Mouse (Mus musculus): ENCODE data around the gene Tex101.
"Not testable (repeated sequence)": the region's sequence is repeated elsewhere in the genome, so short reads cannot be mapped to it uniquely, and the experiment has no call there.

Gene Tex101

DNA sequence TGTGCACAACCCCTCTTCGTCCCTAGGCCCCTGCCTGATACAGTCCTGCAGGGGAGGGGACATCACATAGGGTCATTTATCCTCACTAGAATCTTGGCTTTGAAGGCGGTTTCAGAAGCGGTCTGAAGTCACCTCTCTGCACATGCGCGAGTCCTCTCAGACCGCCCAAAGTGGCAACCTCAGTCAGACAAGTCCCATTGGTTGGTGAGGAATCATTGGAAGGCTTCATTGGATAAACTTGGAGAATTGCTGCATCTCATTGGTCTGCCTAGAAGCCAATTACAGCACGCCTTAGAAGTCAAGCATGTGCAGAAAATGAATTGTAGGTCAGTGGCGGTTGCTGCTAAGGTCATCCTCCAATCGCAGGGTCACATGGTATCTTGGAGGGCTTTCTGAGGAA, at the start of gene Tex101:
TSS of gene Tex101 (minus strand) at position 101 of the 400 bp plus-strand sequence.
- DNase-seq (ENCODE audit: low read depth, low spot score), result no peak

DNA sequence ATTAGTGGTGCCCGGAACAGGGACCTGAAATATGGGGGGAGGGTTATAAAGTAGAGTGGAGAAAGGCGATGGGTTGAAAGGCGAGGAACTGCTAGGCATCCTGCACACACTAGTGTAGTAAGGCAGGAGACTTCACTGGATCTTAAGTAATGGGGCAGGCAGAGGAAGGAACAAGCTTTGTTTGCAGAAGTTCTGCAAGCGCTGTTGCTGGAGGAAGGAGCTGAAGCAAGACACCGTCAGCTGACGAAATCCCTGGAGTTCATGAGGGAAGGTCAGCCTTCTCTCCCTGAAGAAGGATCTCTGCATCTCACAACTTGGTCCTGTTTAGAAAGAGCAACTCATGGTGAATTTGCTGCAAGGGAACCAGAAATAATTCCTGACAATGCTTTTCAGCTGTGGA, 38.6 kb upstream of the Tex101 start:
- no peak for DNase-seq (ENCODE audit: low read depth, low spot score)

DNA sequence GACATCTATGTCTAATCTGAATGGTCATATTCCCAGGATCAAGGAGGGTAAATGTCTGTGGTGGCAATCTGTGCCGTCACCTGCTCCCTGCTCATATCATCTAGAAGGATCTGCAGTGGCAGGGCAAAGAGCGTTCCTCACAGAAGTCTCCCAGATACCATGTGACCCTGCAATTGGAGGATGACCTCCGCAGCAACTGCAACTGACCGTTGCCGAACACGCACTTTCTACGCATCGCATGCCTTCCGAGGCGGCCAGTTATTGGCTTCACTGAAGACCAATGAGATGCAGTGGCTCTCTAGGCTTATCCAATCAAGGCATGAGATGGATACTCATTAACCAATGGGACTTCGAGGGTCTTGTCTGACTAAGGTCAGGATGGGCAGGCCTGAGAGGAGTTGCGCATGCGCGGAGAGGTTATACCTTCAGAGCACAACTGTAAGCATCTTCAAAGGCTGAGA, 32.4 kb upstream of the Tex101 start, which contains the start of gene BC049730:
TSS of gene BC049730 (plus strand) at position 411 of the 461 bp plus-strand sequence.
- DNase-seq (ENCODE audit: low read depth, low spot score), result no peak

DNA sequence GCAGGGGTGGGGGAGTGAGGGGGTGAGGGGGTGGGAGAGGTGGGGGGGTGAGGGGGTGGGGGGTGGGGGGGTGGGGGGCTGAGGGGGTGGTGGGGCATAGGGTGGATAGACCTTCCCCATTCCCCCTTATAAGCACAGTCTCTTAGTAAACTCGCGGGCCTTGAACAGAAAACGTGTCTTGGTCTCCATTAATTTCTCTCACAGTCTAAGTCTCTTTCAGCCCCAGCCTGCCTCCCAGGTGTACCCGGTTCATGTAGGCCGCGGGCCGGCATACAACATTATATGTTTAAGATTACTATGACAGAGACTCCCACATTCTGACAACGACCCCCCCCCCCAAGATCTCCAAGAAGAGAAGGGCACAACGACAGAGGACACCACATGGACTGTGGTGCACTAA, 26.4 kb upstream of the Tex101 start:
- DNase-seq (ENCODE audit: low read depth, low spot score), result not testable (repeated sequence)

DNA sequence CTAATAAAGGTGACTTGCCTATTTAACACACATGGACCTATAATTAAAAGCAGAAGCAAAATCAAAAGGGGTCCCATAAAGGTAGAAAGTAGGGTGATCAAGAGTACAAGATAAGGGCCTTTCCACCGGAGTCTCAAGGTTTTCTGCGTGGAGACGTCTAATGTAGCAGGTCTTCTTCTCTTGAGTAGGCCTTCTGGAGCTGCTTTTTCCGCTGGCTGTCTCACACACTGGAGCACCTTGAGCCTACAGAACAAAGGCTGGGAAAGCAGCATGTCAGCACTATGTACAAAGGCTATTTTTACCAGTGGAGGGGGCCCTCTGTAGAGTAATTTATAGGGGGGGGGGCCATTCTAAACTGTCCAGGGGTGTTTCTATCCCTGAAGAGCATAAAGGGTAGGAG, 21.4 kb upstream of the Tex101 start:
- DNase-seq (ENCODE audit: low read depth, low spot score), result not testable (repeated sequence)

DNA sequence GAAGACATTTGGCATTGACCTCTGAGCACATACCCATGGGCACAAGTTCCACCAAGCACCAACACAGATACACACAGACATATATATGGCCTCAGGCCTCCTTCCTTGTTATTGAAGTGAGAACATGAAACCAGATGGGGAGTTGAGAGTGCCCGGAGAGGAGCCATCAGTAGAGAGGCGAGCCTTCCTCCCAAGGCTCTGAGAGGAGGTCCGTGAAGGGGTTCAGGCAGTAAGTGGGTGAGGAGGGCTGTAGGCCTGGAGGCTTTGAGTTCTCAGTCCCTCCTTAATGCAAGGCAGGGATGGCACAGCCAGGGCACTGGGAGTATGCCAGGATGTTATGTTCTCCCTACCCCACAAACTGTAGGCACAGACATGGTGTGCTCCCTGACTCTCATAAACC, 16.2 kb upstream of the Tex101 start:
- not testable (repeated sequence) for DNase-seq (ENCODE audit: low read depth, low spot score)

DNA sequence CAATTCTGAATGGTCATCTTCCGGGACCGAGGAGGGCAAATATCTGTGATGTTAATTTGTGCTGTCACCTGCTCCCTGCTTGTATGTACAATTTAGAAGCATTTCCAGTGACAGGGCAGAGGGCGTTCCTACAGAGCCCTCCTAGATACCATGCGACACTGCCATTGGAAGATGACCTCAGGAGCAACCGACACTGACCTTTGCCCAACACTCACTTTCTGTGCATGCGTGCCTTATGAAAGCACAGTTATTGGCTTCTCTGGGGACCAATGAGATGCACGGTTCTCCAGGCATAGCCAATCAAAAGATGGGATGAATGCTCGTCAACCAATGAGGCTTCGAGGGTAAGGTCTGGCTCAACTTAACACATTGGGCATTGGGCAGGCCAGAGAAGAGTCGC, 11.0 kb upstream of the Tex101 start:
- not testable (repeated sequence) for DNase-seq (ENCODE audit: low read depth, low spot score)

DNA sequence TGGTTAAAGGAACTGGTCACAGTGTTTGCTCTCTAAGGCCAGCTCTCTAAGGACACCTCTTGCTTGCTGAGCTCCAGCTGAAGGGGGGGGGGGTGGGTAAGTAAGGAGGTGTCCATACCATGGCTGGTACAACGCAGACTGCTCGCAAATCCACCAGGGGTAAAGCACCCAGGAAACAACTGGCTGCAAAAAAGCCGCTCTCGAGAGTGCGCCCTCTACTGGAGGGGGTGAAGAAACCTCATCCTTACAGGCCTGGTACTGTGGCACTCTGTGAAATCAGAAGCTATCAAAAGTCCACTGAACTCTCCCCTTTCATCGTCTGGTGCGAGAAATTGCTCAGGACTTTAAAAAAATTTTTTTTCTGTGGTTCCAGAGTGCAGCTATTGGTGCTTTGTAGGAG, 7.6 kb upstream of the Tex101 start:
- DNase-seq (ENCODE audit: low read depth, low spot score), result peak; percentile 43

DNA sequence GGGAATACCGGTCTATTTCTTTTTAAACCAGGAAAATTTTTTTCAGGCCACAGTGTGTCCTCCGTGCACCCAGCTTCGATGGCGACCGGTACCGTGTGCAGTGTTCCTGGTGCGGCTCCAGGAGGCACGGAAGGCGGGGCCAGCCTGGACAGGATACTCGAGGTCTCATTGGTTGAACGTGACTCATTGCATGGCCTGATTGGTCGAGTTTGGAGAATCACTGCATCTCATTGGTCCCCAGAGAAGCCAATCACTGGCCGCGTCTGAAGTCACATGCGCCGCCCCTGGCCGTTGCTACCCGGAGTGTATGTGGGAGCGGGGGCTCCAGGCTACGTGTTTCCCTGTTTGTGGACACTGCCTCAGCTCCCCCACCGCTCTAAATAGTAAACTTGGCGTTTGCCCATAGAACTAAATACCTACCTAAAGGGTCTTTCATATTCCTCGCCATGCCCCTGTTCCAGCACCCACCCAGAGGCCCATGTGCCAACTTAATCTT, 4.5 kb downstream of the Tex101 start:
- DNase-seq (ENCODE audit: low read depth, low spot score), result no peak

DNA sequence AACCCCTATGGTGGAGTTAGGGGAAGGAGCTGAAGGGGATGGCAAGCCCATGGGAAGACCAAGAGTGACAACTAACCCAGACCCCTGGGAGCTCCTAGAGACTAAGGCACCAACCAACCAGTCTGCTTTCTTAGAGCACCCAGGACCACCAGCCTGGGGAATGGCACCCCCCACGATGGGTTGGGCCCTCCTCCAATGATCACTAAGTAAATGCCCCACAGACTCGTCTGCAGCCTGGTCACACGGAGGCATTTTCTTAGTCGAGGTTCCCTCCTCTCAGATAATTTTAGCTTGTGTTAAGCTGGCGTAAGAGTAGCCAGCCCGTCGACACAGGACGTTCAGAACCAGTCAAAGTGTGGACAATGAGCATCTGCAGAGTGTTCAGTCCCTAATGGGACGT, 11.5 kb downstream of the Tex101 start:
- no peak for DNase-seq (ENCODE audit: low read depth, low spot score)

DNA sequence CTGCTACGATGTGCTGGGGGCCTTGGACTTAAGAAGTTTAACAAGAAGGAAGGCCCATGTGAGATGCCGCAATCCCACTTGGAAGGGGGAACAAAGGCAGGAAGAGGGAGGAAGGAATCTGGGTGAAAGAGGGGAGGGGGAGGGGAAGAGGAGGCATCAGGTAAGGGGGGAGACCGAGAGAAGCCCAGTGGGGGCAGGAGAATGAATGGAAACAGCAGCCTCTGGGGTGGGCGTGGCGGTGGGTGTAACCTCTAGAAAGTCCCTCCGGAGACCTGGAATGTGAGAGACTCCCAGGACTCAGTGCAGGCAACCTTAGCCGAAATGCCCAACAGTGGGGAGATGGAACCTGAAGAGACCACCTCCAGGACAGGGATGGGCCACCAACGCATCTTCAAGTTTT, 12.2 kb downstream of the Tex101 start:
- no peak for DNase-seq (ENCODE audit: low read depth, low spot score)

DNA sequence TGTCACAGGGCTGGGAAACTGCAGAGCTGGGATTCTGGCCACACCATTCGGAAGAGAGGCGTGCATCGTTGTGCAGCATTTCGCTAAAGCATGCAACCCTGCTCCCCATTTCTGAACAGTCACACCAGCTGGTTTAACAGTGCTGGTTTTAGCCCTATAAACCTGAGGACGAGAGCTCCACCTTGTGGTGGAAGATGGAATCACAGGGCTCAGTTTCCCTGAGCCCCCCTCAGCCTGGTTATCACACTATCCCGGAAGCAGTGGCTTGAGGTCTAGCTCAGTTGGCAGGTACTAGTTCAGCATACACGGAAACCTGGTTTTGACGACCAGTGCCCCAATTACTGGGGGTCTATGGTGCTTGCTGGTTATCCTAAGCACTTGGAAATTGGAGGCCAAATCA, 13.9 kb downstream of the Tex101 start:
- peak; percentile 86 for DNase-seq (ENCODE audit: low read depth, low spot score)

DNA sequence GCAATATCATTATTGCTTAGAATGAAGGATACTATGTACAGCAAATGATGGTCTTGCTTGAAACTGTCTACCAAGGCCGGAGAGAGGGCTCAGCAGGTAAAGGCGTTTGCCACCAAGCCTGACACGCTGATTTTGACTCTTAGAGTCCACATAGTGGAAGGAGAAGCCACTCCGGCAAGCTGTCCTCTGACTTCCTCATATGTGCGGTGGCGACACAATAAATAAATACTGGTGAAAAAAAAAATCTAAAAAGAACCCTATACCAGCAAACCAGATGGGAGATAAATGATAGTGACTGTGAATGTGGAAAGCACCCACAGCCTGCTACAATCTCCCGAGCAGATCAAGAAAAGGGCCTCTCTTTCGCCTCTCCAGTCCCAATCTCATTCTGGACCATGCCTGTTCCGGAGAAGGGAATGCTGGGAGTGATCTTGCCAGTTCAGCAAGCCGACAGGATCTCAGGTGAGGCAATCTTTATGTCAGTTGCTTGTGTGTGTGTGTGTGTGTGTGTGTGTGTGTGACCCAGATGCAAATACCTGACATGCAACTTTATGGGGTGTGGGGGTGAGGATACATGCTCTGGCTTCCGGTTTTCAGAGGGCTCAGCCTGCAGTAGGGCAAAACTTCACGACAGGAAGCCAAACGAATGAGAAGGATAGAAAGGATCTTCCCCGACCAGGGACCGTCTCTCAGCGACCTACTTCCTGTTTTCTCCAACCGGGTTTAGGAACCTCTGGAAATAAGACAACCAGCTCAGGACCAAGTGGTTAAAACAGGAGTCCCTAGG, 15.2 kb downstream of the Tex101 start:
- no peak for DNase-seq (ENCODE audit: low read depth, low spot score)

DNA sequence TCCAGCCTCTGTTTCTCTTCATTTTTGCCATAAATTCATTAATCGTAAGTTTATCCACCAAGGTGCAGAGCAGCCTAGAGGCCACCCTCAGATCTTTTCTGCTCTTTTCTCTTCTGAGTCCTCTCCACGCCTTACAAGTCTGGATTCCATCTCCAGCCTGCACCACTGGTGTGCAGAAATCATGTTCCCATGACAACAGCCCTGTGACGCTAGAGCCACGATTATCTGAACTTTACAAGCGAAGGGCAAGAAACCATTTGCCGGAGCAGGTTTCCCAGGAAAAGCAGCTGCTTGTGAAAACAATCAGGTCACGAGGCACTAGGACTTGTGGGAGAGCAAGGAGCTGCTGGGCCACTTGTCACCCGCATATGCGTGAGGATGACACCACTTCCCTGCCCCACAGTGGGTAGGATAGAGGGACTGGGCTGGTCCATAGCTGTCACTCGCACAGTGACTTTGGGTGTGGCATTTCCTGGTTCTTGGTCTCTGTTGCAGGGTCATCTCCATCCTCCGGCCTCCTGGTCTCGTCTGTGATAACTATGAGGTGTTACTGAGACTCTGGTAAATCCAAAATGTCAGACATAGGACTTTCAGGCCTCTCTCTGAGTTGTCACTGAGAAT, 16.6 kb downstream of the Tex101 start:
- no peak for DNase-seq (ENCODE audit: low read depth, low spot score)

DNA sequence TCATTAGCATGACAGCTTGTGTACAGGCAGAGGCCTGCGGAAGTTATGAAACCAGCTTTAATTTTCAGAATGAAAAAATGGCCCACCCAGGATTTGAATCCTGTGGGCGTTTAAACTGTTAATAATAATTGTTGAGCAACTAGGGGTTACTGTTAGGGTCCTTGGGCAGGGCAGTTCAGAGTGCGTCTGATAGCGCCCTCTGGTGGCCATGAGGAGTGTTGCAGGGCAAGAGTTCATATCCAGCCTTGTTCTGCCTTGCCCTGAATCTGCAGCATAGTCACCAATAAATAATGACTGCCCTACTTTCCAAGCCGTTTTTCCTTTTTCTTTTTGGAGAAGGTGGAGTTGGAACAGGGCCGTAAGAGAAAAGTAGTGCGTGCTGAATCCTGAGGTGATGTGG, 22.8 kb downstream of the Tex101 start:
- DNase-seq (ENCODE audit: low read depth, low spot score), result peak; percentile 74

DNA sequence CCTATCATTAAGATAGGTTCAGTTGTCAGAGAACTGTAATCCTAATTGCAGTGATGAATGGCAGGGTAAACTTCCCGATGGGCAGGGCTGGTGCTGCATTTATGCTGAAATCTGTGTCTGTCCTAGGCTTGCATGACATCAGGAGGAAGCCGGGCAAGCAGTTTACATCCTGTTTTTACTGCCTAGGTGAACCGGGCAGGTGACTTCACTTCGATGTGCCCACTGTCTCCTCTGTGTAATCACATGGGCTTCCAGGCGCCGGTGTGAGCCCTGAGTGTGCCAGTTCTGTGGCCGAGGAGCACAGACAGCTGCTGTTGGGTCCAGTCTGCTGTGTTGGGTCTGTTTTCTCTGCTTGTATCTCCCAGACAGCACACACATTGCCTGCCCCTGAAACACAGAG, 30.0 kb downstream of the Tex101 start:
- DNase-seq (ENCODE audit: low read depth, low spot score), result no peak

DNA sequence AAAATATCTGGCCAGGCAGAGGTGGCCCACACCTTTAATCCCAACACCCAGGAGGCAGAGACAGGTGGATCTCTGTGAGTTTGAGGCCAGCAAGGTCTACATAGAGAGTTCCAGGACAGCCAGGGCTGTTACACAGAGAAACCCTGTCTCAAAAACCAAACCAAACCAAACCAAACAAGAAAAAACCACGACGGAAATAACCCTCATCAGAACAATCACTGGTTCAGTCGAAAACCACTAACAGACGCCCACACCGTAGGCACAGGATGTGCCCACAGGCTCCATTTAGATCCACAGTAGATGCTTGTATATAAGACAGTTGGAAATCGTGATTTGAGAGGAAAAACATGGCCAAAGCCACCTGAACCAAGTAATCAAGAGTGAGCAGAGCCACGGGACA, 31.5 kb downstream of the Tex101 start:
- no peak for DNase-seq (ENCODE audit: low read depth, low spot score)

DNA sequence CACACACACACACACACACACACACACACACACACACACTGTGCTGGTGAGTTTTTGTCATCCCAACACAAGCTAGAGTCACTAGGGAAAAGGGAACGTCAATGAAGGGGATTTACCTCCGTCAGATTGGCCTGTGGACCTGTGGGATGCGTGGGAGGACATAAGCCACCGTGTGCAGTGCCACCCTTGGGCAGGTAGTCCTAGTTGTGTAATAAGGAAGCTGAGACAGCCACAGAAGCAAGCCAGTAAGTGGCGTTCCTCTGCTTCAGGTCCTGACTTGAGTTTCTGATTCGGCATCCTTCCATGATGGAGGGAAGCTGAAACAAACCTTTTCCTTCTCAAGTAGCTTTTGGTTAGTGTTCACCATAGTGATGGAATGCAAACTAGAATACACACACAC, 32.0 kb downstream of the Tex101 start:
- no peak for DNase-seq (ENCODE audit: low read depth, low spot score)

DNA sequence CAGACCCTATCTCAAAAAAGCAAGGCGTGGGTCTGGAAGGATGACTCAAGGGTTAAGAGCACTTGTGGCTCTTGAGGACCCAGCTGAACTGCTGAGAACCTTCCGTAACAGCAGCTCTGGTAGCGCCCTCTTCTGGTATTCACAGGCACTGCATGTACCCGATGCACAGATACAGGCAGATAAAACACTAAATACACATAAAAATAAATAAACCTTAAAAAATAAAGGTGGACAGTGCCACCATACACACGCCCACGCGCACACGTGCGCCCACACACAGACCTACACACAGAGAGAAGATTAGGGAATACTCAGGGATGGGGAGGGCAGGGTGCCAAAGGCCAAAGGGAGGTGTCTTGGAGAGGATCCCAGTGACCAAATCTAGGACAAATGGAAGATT, 34.0 kb downstream of the Tex101 start:
- DNase-seq (ENCODE audit: low read depth, low spot score), result peak; percentile 76

DNA sequence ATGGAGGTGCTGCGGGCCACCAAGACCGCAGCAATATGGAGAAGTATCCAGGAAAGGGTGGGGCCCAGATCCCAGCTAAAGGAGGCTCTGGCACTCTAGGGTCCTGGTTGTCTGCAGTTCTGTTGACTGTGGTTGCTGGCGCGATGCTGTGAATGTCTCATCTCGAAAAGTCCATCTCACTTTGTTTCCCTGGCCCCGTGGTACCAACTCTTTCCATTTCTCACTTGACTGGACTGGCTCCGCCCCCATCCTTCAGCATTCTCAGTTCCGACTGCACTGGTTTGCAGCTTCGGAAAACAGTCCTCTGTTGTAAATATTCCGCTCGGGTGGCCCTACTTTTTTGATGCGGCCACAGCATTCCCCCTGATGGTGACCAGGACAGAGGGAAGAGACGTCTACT, 36.0 kb downstream of the Tex101 start:
- DNase-seq (ENCODE audit: low read depth, low spot score), result no peak

DNA sequence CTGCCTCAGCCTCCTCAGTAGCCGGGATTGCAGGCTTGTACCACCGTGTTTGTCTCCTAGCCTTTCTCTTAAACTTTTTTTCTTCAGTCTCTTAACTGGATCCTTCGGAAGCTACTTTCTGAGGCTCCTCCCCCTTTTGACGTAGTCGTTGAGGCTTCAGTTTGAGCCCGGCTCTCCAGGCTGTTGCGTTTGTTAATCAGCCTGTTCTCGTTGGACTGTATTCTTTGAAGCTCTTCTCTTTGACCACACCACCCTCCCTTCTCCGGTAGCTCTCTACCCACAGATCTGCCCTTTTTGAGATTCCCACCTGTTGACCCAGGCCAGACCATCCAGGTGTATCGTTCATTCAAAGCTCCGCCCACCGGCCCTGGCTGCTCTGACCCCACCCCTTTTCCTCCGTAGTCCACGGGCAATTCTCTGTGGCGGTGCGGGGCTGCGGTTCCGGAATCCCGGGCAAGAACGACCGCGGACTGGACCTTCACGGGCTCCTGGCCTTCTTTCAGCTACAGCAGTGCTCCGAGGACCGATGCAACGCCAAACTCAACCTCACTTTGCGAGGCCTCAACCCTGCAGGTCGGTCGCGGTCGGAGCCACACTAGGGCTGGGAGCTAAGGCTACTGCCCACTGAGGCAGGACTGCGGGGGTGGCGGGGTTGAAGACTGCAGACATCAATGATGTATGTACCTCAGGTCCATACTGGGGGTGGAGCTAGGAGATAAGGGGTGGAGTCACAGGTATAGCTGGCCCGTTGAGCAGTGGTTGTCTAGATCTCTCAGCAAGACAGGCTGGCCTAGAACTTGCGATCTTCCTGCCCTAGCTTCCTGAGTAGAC, 38.2 kb downstream of the Tex101 start:
- DNase-seq (ENCODE audit: low read depth, low spot score), result no peak

DNA sequence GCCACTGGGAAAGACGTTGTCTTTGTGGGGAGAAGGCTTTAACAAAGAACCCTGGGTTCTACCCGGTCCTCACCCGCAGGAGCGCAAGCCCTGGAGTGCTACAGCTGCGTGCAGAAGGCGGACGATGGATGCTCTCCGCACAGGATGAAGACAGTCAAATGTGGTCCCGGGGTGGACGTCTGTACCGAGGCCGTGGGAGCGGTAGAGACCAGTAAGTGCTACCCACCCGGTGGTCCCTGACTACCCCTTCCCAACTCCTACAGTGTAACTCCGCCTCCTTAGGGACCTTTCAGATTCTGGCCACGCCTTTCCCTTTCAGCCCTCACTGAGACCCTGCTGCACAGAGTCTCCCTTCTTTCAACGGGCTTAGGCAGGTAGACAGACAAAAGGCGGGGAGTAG, 39.4 kb downstream of the Tex101 start:
- no peak for DNase-seq (ENCODE audit: low read depth, low spot score)
